Mouse (Mus musculus) cerebellum, adult 9-10 months (tissue): Measurements from ENCODE around the gene Olfr1045.
"Not testable (repeated sequence)": the region's sequence is repeated elsewhere in the genome, so short reads cannot be mapped to it uniquely, and the experiment has no call there.

Experiments
- DNase-seq: peaks from one replicate; pipeline ENCODE4 v3.0.0; 2022

Olfr1045 gene

GRCm38 (mm10) chr2:86202909-86203308 is at the start of gene Olfr1045:
TSS of gene Olfr1045 (minus strand) at chr2:86203009.
- no peak for DNase-seq

GRCm38 (mm10) chr2:86240189-86240588 is 37.4 kb upstream of the Olfr1045 start, which contains the start of gene Olfr1048:
TSS of gene Olfr1048 (minus strand) at chr2:86240289.
- no peak for DNase-seq

- no peak for DNase-seq
These were observed 28.5 kb upstream of the Olfr1045 start, which contains the start of gene Olfr1047 for GRCm38 (mm10) chr2:86231301-86231700. TSS of gene Olfr1047 (minus strand) at chr2:86231401.

GRCm38 (mm10) chr2:86219214-86219613 is 16.4 kb upstream of the Olfr1045 start, which contains the start of gene Olfr1046:
TSS of gene Olfr1046 (minus strand) at chr2:86219314.
- DNase-seq, result no peak

- no peak for DNase-seq
These were observed 6.9 kb downstream of the Olfr1045 start for GRCm38 (mm10) chr2:86195863-86196262.

- no peak for DNase-seq
These were observed 17.2 kb downstream of the Olfr1045 start, which contains the start of gene Olfr52 for GRCm38 (mm10) chr2:86185583-86185982. TSS of gene Olfr52 (minus strand) at chr2:86185683.

GRCm38 (mm10) chr2:86179950-86180349 is 22.9 kb downstream of the Olfr1045 start:
- no peak for DNase-seq

- no peak for DNase-seq
These were observed 25.1 kb downstream of the Olfr1045 start, which contains the start of gene Olfr1044 for GRCm38 (mm10) chr2:86177720-86178119. TSS of gene Olfr1044 (minus strand) at chr2:86177820.

GRCm38 (mm10) chr2:86175422-86175821 is 27.4 kb downstream of the Olfr1045 start:
- not testable (repeated sequence) for DNase-seq

GRCm38 (mm10) chr2:86167422-86167821 is 35.4 kb downstream of the Olfr1045 start, which contains the start of gene Olfr1043:
TSS of gene Olfr1043 (minus strand) at chr2:86167522.
- DNase-seq, result no peak

GRCm38 (mm10) chr2:86161738-86162137 is 41.1 kb downstream of the Olfr1045 start, which contains the start of gene Olfr1042:
TSS of gene Olfr1042 (minus strand) at chr2:86161838.
- DNase-seq, result no peak

- no peak for DNase-seq
These were observed 56.2 kb downstream of the Olfr1045 start, which contains the start of gene Olfr1040 for GRCm38 (mm10) chr2:86146632-86147031. TSS of gene Olfr1040 (minus strand) at chr2:86146732.
